Mouse (Mus musculus) ovary, postnatal 14 days (tissue): ENCODE data around the gene Sart3.
A peak's percentile ranks its signal among the peaks of the same experiment; 100 is the strongest.

Source experiments
- DNase-seq: peaks from one replicate; pipeline ENCODE4 v3.0.0; 2022; ENCODE audit warnings: low spot score

The Sart3 gene

GRCm38 (mm10) chr5:113765641-113766526, 6.4 kb downstream of the Sart3 start:
- no peak for DNase-seq

- DNase-seq = no peak
These were observed 7.9 kb downstream of the Sart3 start for GRCm38 (mm10) chr5:113764426-113764825.

GRCm38 (mm10) chr5:113761585-113761984, 10.7 kb downstream of the Sart3 start:
- DNase-seq = no peak

GRCm38 (mm10) chr5:113755347-113756030, 16.8 kb downstream of the Sart3 start:
- DNase-seq = no peak

GRCm38 (mm10) chr5:113751521-113752157, 20.7 kb downstream of the Sart3 start:
- no peak for DNase-seq

GRCm38 (mm10) chr5:113748556-113749331, 23.6 kb downstream of the Sart3 start:
- DNase-seq = no peak

GRCm38 (mm10) chr5:113747629-113748028, 24.7 kb downstream of the Sart3 start:
- DNase-seq = no peak

GRCm38 (mm10) chr5:113737607-113738237, 34.6 kb downstream of the Sart3 start:
- no peak for DNase-seq

GRCm38 (mm10) chr5:113736522-113737164, 35.7 kb downstream of the Sart3 start:
- no peak for DNase-seq

GRCm38 (mm10) chr5:113736113-113736502, 36.2 kb downstream of the Sart3 start:
- no peak for DNase-seq

- DNase-seq = peak; percentile 79
These were observed 36.8 kb downstream of the Sart3 start, which contains the start of gene Ficd for GRCm38 (mm10) chr5:113735345-113736112. Ficd (plus strand) TSS chr5:113735803.

- DNase-seq = no peak
These were observed 37.3 kb downstream of the Sart3 start for GRCm38 (mm10) chr5:113735023-113735344.

- DNase-seq = no peak
These were observed 37.9 kb downstream of the Sart3 start for GRCm38 (mm10) chr5:113734376-113734775.

GRCm38 (mm10) chr5:113732182-113732581, 40.1 kb downstream of the Sart3 start:
- DNase-seq = peak; percentile 31

- no peak for DNase-seq
These were observed 41.1 kb downstream of the Sart3 start for GRCm38 (mm10) chr5:113731174-113731573.

- DNase-seq = no peak
These were observed 41.6 kb downstream of the Sart3 start for GRCm38 (mm10) chr5:113730641-113731121.

- DNase-seq = no peak
These were observed 43.6 kb downstream of the Sart3 start for GRCm38 (mm10) chr5:113728691-113729090.

GRCm38 (mm10) chr5:113728011-113728410, 44.3 kb downstream of the Sart3 start:
- DNase-seq = no peak

GRCm38 (mm10) chr5:113727238-113727637, 45.1 kb downstream of the Sart3 start:
- DNase-seq = no peak

GRCm38 (mm10) chr5:113726618-113727017, 45.7 kb downstream of the Sart3 start:
- no peak for DNase-seq
